Mouse (Mus musculus): ENCODE data around the gene Cldn20. TPM values are rescaled to one million over a fixed set of nuclear protein-coding genes. Genes with fewer than 3 reads are reported as not detected.

Gene Cldn20
- total RNA-seq (2021) (not detected), polyA plus RNA-seq (2012; rRNA removed) (0.37 TPM in 1 of 2 replicates, not detected in the other)
- long read RNA-seq, result 0 reads

GRCm38 (mm10) chr17:3532254-3532653, at the start of gene Cldn20:
Cldn20 (plus strand) TSS chr17:3532554.
- Histone ChIP-seq H3K4me1 (ENCODE audit: control insufficient read depth, insufficient read depth, low read length) (no peaks in the 10 kb centered on the region), H3K27ac (no peak within 1 kb of the TSS), H3K27me3 (ENCODE audit: control insufficient read depth, insufficient read depth, low read length) (no peaks in the 10 kb centered on the region), H3K79me2 (replicated peaks; ENCODE audit: control insufficient read depth, insufficient read depth, low read length) (no peaks in the 10 kb centered on the region), H3K9ac (ENCODE audit: low read depth, low read length) (no peak within 1 kb of the TSS), H3K4me3 (no peak within 1 kb of the TSS), H3K36me3 (ENCODE audit: control insufficient read depth, insufficient read depth, low read length) (no peaks in the 10 kb centered on the region)
- WGBS, result 90% methylated on average over 4 of the region's 4 CpGs
- DNase-seq, result no peak
- intact Hi-C loops (cut with DNase I), result no loop called here
- TF ChIP-seq CTCF (IDR thresholded peaks at IDR 0.05) (no peak), POLR2A (IDR thresholded peaks at IDR 0.05; ENCODE audit: insufficient read depth, low read depth, low read length) (no peak), EP300 (IDR thresholded peaks at IDR 0.05; ENCODE audit: insufficient read depth, low read depth, low read length) (no peak)

- Histone ChIP-seq H3K36me3 (ENCODE audit: control insufficient read depth, insufficient read depth, low read length) (no peaks in the 10 kb centered on the region), H3K27ac (no peak overlapping the region), H3K4me1 (ENCODE audit: control insufficient read depth, insufficient read depth, low read length) (no peaks in the 10 kb centered on the region), H3K79me2 (replicated peaks; ENCODE audit: control insufficient read depth, insufficient read depth, low read length) (no peaks in the 10 kb centered on the region), H3K4me3 (no peak overlapping the region), H3K27me3 (ENCODE audit: control insufficient read depth, insufficient read depth, low read length) (no peaks in the 10 kb centered on the region), H3K9ac (ENCODE audit: low read depth, low read length) (no peak overlapping the region)
- intact Hi-C loops (cut with DNase I), result no loop called here
- 84% methylated on average over 8 of the region's 8 CpGs for WGBS
- no peak for DNase-seq
- TF ChIP-seq EP300 (IDR thresholded peaks at IDR 0.05; ENCODE audit: insufficient read depth, low read depth, low read length), result no peak
- TF ChIP-seq POLR2A (IDR thresholded peaks at IDR 0.05; ENCODE audit: insufficient read depth, low read depth, low read length), result no peak
- TF ChIP-seq CTCF (IDR thresholded peaks at IDR 0.05), result no peak
These were observed 49.3 kb upstream of the Cldn20 start for GRCm38 (mm10) chr17:3483091-3483490.

GRCm38 (mm10) chr17:3485851-3486250, 46.5 kb upstream of the Cldn20 start:
- Histone ChIP-seq H3K9ac (ENCODE audit: low read depth, low read length) (no peak overlapping the region), H3K27me3 (ENCODE audit: control insufficient read depth, insufficient read depth, low read length) (no peaks in the 10 kb centered on the region), H3K79me2 (replicated peaks; ENCODE audit: control insufficient read depth, insufficient read depth, low read length) (no peaks in the 10 kb centered on the region), H3K27ac (no peak overlapping the region), H3K36me3 (ENCODE audit: control insufficient read depth, insufficient read depth, low read length) (no peaks in the 10 kb centered on the region), H3K4me3 (no peak overlapping the region), H3K4me1 (ENCODE audit: control insufficient read depth, insufficient read depth, low read length) (no peaks in the 10 kb centered on the region)
- WGBS, result 71% methylated on average over 7 of the region's 7 CpGs
- intact Hi-C loops (cut with DNase I), result no loop called here
- no peak for DNase-seq
- TF ChIP-seq CTCF (IDR thresholded peaks at IDR 0.05), result no peak
- TF ChIP-seq POLR2A (IDR thresholded peaks at IDR 0.05; ENCODE audit: insufficient read depth, low read depth, low read length), result no peak
- TF ChIP-seq EP300 (IDR thresholded peaks at IDR 0.05; ENCODE audit: insufficient read depth, low read depth, low read length), result no peak

GRCm38 (mm10) chr17:3487211-3487610, 45.1 kb upstream of the Cldn20 start:
- 90% methylated on average over 4 of the region's 4 CpGs for WGBS
- Histone ChIP-seq H3K36me3 (ENCODE audit: control insufficient read depth, insufficient read depth, low read length) (no peaks in the 10 kb centered on the region), H3K9ac (ENCODE audit: low read depth, low read length) (no peak overlapping the region), H3K4me3 (no peak overlapping the region), H3K4me1 (ENCODE audit: control insufficient read depth, insufficient read depth, low read length) (no peaks in the 10 kb centered on the region), H3K79me2 (replicated peaks; ENCODE audit: control insufficient read depth, insufficient read depth, low read length) (no peaks in the 10 kb centered on the region), H3K27ac (no peak overlapping the region), H3K27me3 (ENCODE audit: control insufficient read depth, insufficient read depth, low read length) (no peaks in the 10 kb centered on the region)
- intact Hi-C loops (cut with DNase I), result no loop called here
- no peak for DNase-seq
- TF ChIP-seq POLR2A (IDR thresholded peaks at IDR 0.05; ENCODE audit: insufficient read depth, low read depth, low read length), result no peak
- TF ChIP-seq EP300 (IDR thresholded peaks at IDR 0.05; ENCODE audit: insufficient read depth, low read depth, low read length), result no peak
- no peak for TF ChIP-seq CTCF (IDR thresholded peaks at IDR 0.05)

GRCm38 (mm10) chr17:3487721-3488601, 44.4 kb upstream of the Cldn20 start:
- intact Hi-C loops (cut with DNase I), result no loop called here
- H3K4me3 ChIP-seq, result no peak overlapping the region
- H3K27ac ChIP-seq, result no peak overlapping the region
- no peaks in the 10 kb centered on the region for H3K79me2 ChIP-seq (replicated peaks; ENCODE audit: control insufficient read depth, insufficient read depth, low read length)
- H3K9ac ChIP-seq (ENCODE audit: low read depth, low read length), result no peak overlapping the region
- H3K4me1 ChIP-seq (ENCODE audit: control insufficient read depth, insufficient read depth, low read length), result no peaks in the 10 kb centered on the region
- WGBS, result 78% methylated on average over 12 of the region's 12 CpGs
- DNase-seq, result no peak
- TF ChIP-seq CTCF (IDR thresholded peaks at IDR 0.05) (no peak), EP300 (IDR thresholded peaks at IDR 0.05; ENCODE audit: insufficient read depth, low read depth, low read length) (no peak), POLR2A (IDR thresholded peaks at IDR 0.05; ENCODE audit: insufficient read depth, low read depth, low read length) (no peak)
- H3K27me3 ChIP-seq (ENCODE audit: control insufficient read depth, insufficient read depth, low read length), result no peaks in the 10 kb centered on the region
- H3K36me3 ChIP-seq (ENCODE audit: control insufficient read depth, insufficient read depth, low read length), result no peaks in the 10 kb centered on the region

- Histone ChIP-seq H3K4me1 (ENCODE audit: control insufficient read depth, insufficient read depth, low read length) (no peaks in the 10 kb centered on the region), H3K9ac (ENCODE audit: low read depth, low read length) (no peak overlapping the region), H3K36me3 (ENCODE audit: control insufficient read depth, insufficient read depth, low read length) (no peaks in the 10 kb centered on the region), H3K79me2 (replicated peaks; ENCODE audit: control insufficient read depth, insufficient read depth, low read length) (no peaks in the 10 kb centered on the region), H3K4me3 (no peak overlapping the region), H3K27me3 (ENCODE audit: control insufficient read depth, insufficient read depth, low read length) (no peaks in the 10 kb centered on the region), H3K27ac (no peak overlapping the region)
- DNase-seq, result no peak
- intact Hi-C loops (cut with DNase I), result no loop called here
- 75% methylated on average over 11 of the region's 11 CpGs for WGBS
- no peak for TF ChIP-seq CTCF (IDR thresholded peaks at IDR 0.05)
- no peak for TF ChIP-seq POLR2A (IDR thresholded peaks at IDR 0.05; ENCODE audit: insufficient read depth, low read depth, low read length)
- TF ChIP-seq EP300 (IDR thresholded peaks at IDR 0.05; ENCODE audit: insufficient read depth, low read depth, low read length), result no peak
These were observed 42.0 kb upstream of the Cldn20 start for GRCm38 (mm10) chr17:3490216-3490895.
